Mouse (Mus musculus) heart, embryonic 12.5 days (tissue): ENCODE results near the gene Cmtm6. TPM values are rescaled to one million over a fixed set of nuclear protein-coding genes. Genes with fewer than 3 reads are reported as not detected.
A peak's percentile ranks its signal among the peaks of the same experiment; 100 is the strongest.
"Not testable (repeated sequence)": the region's sequence is repeated elsewhere in the genome, so short reads cannot be mapped to it uniquely, and the experiment has no call there.

Experiments used
- ATAC-seq: fragments of 200-750 bp; cut with Nextera tagmentation; 2 replicates; pipeline ENCODE4 v1.8.0; 2017; ENCODE audit warnings: moderate TSS enrichment, moderate library complexity; ENCODE audit not compliant: insufficient number of reproducible peaks, low FRiP score
- H3K27ac ChIP-seq: fragments of 300-500 bp; sonication (generic); 2 replicates; pipeline ENCODE4 v1.5.1; 2016; ENCODE audit warnings: mild to moderate bottlenecking, moderate library complexity; ENCODE audit not compliant: poor library complexity, severe bottlenecking
- H3K27me3 ChIP-seq: fragments of 300-500 bp; sonication (generic); replicated peaks from 2 replicates; pipeline ENCODE4 v1.6.1; 2016; ENCODE audit warnings: mild to moderate bottlenecking, moderate library complexity
- H3K36me3 ChIP-seq: fragments of 300-500 bp; sonication (generic); 2 replicates; pipeline ENCODE4 v1.6.1; 2016; ENCODE audit warnings: mild to moderate bottlenecking, moderate library complexity
- H3K4me1 ChIP-seq: fragments of 300-500 bp; sonication (generic); replicated peaks from 2 replicates; pipeline ENCODE4 v1.6.1; 2016; ENCODE audit warnings: mild to moderate bottlenecking
- H3K4me2 ChIP-seq: fragments of 300-500 bp; sonication (generic); 2 replicates; pipeline ENCODE4 v1.6.1; 2016; ENCODE audit warnings: mild to moderate bottlenecking, moderate library complexity
- H3K4me3 ChIP-seq: fragments of 300-500 bp; sonication (generic); 2 replicates; pipeline ENCODE4 v1.5.1; 2016; ENCODE audit warnings: mild to moderate bottlenecking
- H3K9ac ChIP-seq: fragments of 300-500 bp; sonication (generic); 2 replicates; pipeline ENCODE4 v1.6.1; 2016; ENCODE audit warnings: mild to moderate bottlenecking, moderate library complexity
- H3K9me3 ChIP-seq: fragments of 300-500 bp; sonication (generic); replicated peaks from 2 replicates; pipeline ENCODE4 v1.6.1; 2016; ENCODE audit warnings: mild to moderate bottlenecking, moderate library complexity
- WGBS: fragments of 180-500 bp; shearing (Covaris S2); methylation state at CpG from one replicate; pipeline ENCODE4 v1.1.7; 2016; 5-methylcytosine and 5-hydroxymethylcytosine counted together
- polyA plus RNA-seq: library from polyadenylated mRNA; unstranded; fragments of >200 nt; fragmentation: Nextera tagmentation; extraction: Ambion mirVana; gene quantifications from 2 replicates; pipeline ENCODE4 v1.2.1, GENCODE M21; 2016

Cmtm6 gene
- polyA plus RNA-seq, 1 experiment from 2014 or later = 43.9 TPM

GRCm38 (mm10) chr9:114699262-114699661 is 31.7 kb upstream of the Cmtm6 start:
- Histone ChIP-seq H3K27me3 (no peaks in the 10 kb centered on the region), H3K4me1 (peaks cover 8% of the 10 kb centered on the region; the same call in 1 of the 2 replicates), H3K9ac (no peak overlapping the region), H3K9me3 (no peaks in the 10 kb centered on the region), H3K36me3 (peaks cover 33% of the 10 kb centered on the region), H3K27ac (no peak overlapping the region), H3K4me3 (no peak overlapping the region), H3K4me2 (no peak overlapping the region)
- 69% methylated on average over 6 of the region's 6 CpGs for WGBS
- ATAC-seq = no peak

DNA sequence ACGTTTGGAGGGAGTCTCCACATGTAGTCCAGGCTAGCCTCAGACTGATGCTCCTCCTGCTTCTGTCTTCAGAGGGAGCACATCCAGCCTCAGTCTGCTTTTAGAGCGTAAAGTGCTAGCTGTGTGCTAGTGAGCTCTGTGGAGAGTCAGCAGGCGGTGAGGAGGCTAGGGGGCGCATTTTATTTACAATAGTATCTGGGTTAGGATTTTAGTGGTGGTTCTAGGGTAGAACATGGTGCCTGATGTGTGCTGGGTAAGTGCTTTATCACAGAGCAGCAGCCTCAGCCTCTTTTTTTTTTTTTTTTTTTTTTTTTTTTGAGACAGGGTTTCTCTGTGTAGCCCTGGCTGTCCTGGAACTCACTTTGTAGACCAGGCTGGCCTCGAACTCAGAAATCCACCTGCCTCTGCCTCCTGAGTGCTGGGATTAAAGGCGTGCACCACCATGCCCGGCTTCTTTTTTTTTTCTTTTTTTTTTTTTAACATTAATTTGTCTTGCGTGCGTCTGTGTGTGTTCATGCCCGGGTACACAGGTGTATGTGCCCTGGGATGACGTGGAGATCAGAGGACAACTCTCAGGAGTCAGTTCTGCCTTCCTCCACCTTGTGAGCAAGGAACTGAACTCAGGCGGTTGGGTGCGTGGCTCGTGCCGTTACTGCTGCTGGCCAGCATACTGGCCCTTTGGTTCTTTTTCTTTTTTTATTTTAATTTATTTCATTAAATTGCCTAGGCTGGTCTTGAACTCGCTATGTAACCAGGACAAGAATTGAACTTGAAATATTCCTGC is 30.8 kb upstream of the Cmtm6 start:
- Histone ChIP-seq H3K36me3 (peaks cover 31% of the 10 kb centered on the region), H3K9ac (no peak overlapping the region), H3K27me3 (no peaks in the 10 kb centered on the region), H3K27ac (no peak overlapping the region), H3K9me3 (no peaks in the 10 kb centered on the region), H3K4me1 (peaks cover 9% of the 10 kb centered on the region; the same call in 1 of the 2 replicates), H3K4me3 (no peak overlapping the region), H3K4me2 (no peak overlapping the region)
- ATAC-seq = no peak
- 91% methylated on average over 16 of the region's 16 CpGs for WGBS

DNA sequence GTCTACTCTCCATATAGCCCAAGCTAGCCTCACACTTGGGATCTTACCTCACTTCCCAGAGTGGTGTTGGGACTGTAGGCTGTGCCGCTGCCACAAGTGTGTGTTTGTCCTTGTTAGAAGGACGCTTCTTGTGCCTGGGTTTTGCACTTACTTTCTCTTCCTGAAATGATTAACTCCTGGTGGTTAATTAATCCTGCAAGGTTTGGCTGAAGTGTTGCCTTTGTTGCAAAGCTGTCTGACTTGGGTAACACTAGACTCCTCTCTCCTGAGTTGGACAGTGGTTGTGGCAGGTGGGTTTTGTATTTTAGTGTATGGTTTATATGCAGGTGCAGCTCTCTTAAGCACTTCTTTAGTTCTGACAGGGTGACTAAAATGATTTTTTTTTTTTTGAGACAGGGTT is 29.9 kb upstream of the Cmtm6 start:
- H3K36me3 ChIP-seq = peaks cover 38% of the 10 kb centered on the region
- WGBS = 80% methylated on average over 2 of the region's 2 CpGs

GRCm38 (mm10) chr9:114701921-114702320 is 29.0 kb upstream of the Cmtm6 start:
- Histone ChIP-seq H3K36me3 (peaks cover 44% of the 10 kb centered on the region), H3K9ac (no peak overlapping the region), H3K27ac (no peak overlapping the region), H3K4me2 (no peak overlapping the region), H3K4me3 (no peak overlapping the region), H3K4me1 (peaks cover 8% of the 10 kb centered on the region; the same call in 1 of the 2 replicates), H3K9me3 (no peaks in the 10 kb centered on the region), H3K27me3 (no peaks in the 10 kb centered on the region)
- ATAC-seq = no peak
- WGBS = 74% methylated on average over 4 of the region's 4 CpGs

More for the DNA sequence above, 29.9 kb upstream of the Cmtm6 start:
- no peak overlapping the region for H3K27ac ChIP-seq
- ATAC-seq = no peak
- H3K4me3 ChIP-seq = no peak overlapping the region
- peaks cover 8% of the 10 kb centered on the region; the same call in 1 of the 2 replicates for H3K4me1 ChIP-seq
- no peak overlapping the region for H3K4me2 ChIP-seq
- H3K9ac ChIP-seq = no peak overlapping the region
- H3K9me3 ChIP-seq = no peaks in the 10 kb centered on the region
- H3K27me3 ChIP-seq = no peaks in the 10 kb centered on the region

DNA sequence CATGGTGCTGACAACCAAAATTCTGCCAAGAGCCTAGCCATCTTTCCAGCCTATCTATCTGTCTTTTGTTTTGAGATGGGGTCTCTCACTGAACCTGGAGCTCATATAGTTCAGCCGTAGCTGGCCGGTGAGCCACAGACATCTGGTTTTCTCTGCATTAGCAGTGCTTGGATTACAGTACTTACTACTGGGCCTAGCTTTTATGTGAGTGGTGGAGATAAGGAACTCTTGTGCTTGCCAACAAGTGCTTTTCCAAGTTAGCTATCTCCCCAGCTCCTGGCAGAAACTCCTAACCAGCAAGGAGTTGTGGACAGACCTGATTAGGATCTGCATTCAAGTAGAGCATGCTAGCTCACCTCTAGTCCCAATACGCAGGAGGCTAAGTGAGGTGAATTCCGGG is 23.1 kb upstream of the Cmtm6 start:
- Histone ChIP-seq H3K4me1 (0 out of 2 replicates have a peak, but pooled peaks cover 3% of the 10 kb centered on the region), H3K27ac (no peak overlapping the region), H3K4me2 (no peak overlapping the region), H3K36me3 (peaks cover 76% of the 10 kb centered on the region), H3K4me3 (no peak overlapping the region), H3K9me3 (no peaks in the 10 kb centered on the region), H3K27me3 (no peaks in the 10 kb centered on the region), H3K9ac (no peak overlapping the region)
- 77% methylated on average over 4 of the region's 4 CpGs for WGBS
- no peak for ATAC-seq

DNA sequence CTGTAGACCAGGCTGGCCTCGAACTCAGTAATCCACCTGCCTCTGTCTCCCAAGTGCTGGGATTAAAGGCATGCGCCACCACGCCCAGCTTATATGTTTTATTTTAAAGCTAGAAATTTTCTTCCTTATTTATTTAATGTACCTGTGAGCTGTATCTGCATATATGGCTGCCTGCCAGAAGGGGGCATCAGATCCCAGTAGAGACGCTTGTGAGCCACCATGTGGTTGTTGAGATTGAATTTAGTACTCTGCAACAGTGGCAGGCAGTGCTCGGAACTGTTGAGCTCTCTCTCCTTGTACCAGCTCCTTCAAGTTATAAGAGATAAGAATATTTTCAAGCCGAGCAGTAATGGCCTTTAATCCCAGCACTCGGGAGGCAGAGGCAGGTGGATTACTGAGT is 20.6 kb upstream of the Cmtm6 start:
- Histone ChIP-seq H3K4me1 (no peaks in the 10 kb centered on the region), H3K27me3 (no peaks in the 10 kb centered on the region), H3K4me3 (no peak overlapping the region), H3K9me3 (no peaks in the 10 kb centered on the region), H3K4me2 (no peak overlapping the region), H3K9ac (no peak overlapping the region), H3K27ac (no peak overlapping the region), H3K36me3 (peaks cover 89% of the 10 kb centered on the region)
- 71% methylated on average over 7 of the region's 7 CpGs for WGBS
- ATAC-seq = no peak

- no peak for ATAC-seq
These were observed 17.4 kb upstream of the Cmtm6 start for GRCm38 (mm10) chr9:114713481-114713880.

DNA sequence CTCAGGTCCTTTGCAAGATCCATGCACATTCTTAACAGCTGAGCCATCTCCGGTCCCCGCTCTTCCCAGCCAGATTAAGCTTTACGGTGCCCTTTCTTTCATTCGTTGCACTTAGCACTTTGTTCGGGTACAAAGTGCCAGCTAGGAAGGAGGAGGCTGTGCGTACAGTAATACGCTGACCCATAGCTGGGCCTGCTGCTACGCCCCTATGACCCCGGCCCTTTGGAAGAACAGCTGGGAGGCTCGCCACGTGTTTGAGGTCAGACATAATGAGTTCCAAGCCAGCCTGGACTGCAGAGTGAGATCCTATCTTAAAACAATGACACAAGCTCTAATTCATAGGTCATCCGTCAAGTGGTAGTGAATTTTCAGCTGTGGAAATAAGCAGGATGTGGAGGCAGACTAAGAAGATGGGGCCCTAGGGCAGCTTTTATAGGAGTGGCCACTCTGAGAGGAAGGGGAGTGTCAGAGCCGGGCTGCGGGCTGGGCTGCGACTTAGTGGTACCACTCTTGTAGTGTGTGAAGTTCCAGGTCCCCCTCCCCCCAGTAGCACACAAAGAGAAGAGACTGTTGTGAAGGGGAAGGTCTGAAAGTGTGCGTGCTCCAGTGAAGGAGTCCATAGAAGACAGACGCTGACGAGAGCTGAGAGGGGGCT is 14.1 kb upstream of the Cmtm6 start:
- no peaks in the 10 kb centered on the region for H3K27me3 ChIP-seq
- no peak for ATAC-seq
- H3K36me3 ChIP-seq = peaks cover 94% of the 10 kb centered on the region
- no peak overlapping the region for H3K9ac ChIP-seq
- H3K27ac ChIP-seq = no peak overlapping the region
- H3K4me1 ChIP-seq = no peaks in the 10 kb centered on the region
- no peak overlapping the region for H3K4me3 ChIP-seq
- H3K4me2 ChIP-seq = no peak overlapping the region
- H3K9me3 ChIP-seq = no peaks in the 10 kb centered on the region
- WGBS = 87% methylated on average over 18 of the region's 18 CpGs

More at GRCm38 (mm10) chr9:114713481-114713880, 17.4 kb upstream of the Cmtm6 start:
- peaks cover 88% of the 10 kb centered on the region for H3K36me3 ChIP-seq
- no peak overlapping the region for H3K27ac ChIP-seq
- H3K9ac ChIP-seq = no peak overlapping the region
- H3K4me3 ChIP-seq = no peak overlapping the region
- no peaks in the 10 kb centered on the region for H3K27me3 ChIP-seq
- H3K4me1 ChIP-seq = no peaks in the 10 kb centered on the region
- 95% methylated on average over 7 of the region's 7 CpGs for WGBS
- no peak overlapping the region for H3K4me2 ChIP-seq
- no peaks in the 10 kb centered on the region for H3K9me3 ChIP-seq

- H3K9me3 ChIP-seq = no peaks in the 10 kb centered on the region
- H3K36me3 ChIP-seq = peaks cover 31% of the 10 kb centered on the region
- no peak overlapping the region for H3K9ac ChIP-seq
- no peak for ATAC-seq
- no peak overlapping the region for H3K27ac ChIP-seq
- no peak overlapping the region for H3K4me3 ChIP-seq
- peaks cover 11% of the 10 kb centered on the region for H3K4me1 ChIP-seq
- H3K27me3 ChIP-seq = no peaks in the 10 kb centered on the region
- 4% methylated on average over 3 of the region's 3 CpGs for WGBS
- no peak overlapping the region for H3K4me2 ChIP-seq
These were observed 3.6 kb upstream of the Cmtm6 start for GRCm38 (mm10) chr9:114727315-114727714.

GRCm38 (mm10) chr9:114728432-114728831 is 2.5 kb upstream of the Cmtm6 start:
- H3K27me3 ChIP-seq, H3K4me2 ChIP-seq, H3K27ac ChIP-seq, H3K9ac ChIP-seq, H3K9me3 ChIP-seq, ATAC-seq, H3K4me3 ChIP-seq: not testable (repeated sequence)
- Histone ChIP-seq H3K36me3 (peaks cover 20% of the 10 kb centered on the region), H3K4me1 (peaks cover 22% of the 10 kb centered on the region)
- WGBS = 59% methylated on average over 2 of the region's 2 CpGs

GRCm38 (mm10) chr9:114729911-114730805 is 758 bp upstream of the Cmtm6 start:
- Histone ChIP-seq H3K9me3 (no peaks in the 10 kb centered on the region), H3K4me3 (peak overlapping the region; percentile 95), H3K9ac (0 out of 2 replicates have a peak overlapping the region, but pooled peaks have one; percentile 4), H3K4me2 (peak overlapping the region; percentile 82), H3K27me3 (no peaks in the 10 kb centered on the region), H3K4me1 (peaks cover 38% of the 10 kb centered on the region), H3K36me3 (peaks cover 5% of the 10 kb centered on the region), H3K27ac (no peak overlapping the region)
- WGBS = 25% methylated on average over 30 of the region's 30 CpGs
- no peak for ATAC-seq
